Mouse (Mus musculus) liver, embryonic 14.5 days (tissue): ENCODE data around the gene Pfkp. TPM values are rescaled to one million over a fixed set of nuclear protein-coding genes. Genes with fewer than 3 reads are reported as not detected.

ENCODE experiments used
- ATAC-seq: fragments of 200-750 bp; cut with Nextera tagmentation; 2 replicates; pipeline ENCODE4 v1.8.0; 2017; ENCODE audit warnings: moderate number of reproducible peaks, mild to moderate bottlenecking, moderate library complexity; ENCODE audit not compliant: insufficient read depth
- DNase-seq, 3 experiments: peaks; one replicate each; pipeline ENCODE4 v3.0.0-alpha.2; 2012 to 2013; ENCODE audit warnings: low read depth in 3 of 3, low spot score in 3 of 3
- H3K27ac ChIP-seq: fragments of 300-500 bp; sonication (generic); 2 replicates; pipeline ENCODE4 v1.5.1; 2014; ENCODE audit warnings: moderate library complexity, mild to moderate bottlenecking, control low read depth, inconsistent platforms
- H3K27me3 ChIP-seq: fragments of 300-500 bp; sonication (generic); 2 replicates; pipeline ENCODE4 v1.6.1; 2014; ENCODE audit warnings: mild to moderate bottlenecking, low read length, moderate library complexity; ENCODE audit not compliant: control insufficient read depth, insufficient read depth
- H3K36me3 ChIP-seq: fragments of 300-500 bp; sonication (generic); replicated peaks from 2 replicates; pipeline ENCODE4 v1.6.1; 2014; ENCODE audit warnings: low read depth; ENCODE audit not compliant: control insufficient read depth, insufficient read depth
- H3K4me1 ChIP-seq, 2 experiments: fragments of 200-500 bp in 1 of 2; fragments of 300-500 bp in 1 of 2; sonication (generic) in 1 of 2; replicated peaks; 2 replicates each; pipeline ENCODE4 v1.6.1; 2012 to 2014; ENCODE audit warnings: antibody characterized with exemption in 1 of 2, inconsistent platforms in 1 of 2, low read length in 1 of 2; ENCODE audit not compliant: control insufficient read depth in 2 of 2, insufficient read depth in 2 of 2
- H3K4me2 ChIP-seq: fragments of 300-500 bp; sonication (generic); 2 replicates; pipeline ENCODE4 v1.6.1; 2014; ENCODE audit warnings: low read depth, mild to moderate bottlenecking, control low read depth, moderate library complexity
- H3K4me3 ChIP-seq, 2 experiments: fragments of 200-500 bp in 1 of 2; fragments of 300-500 bp in 1 of 2; sonication (generic) in 1 of 2; 2 replicates each; pipeline ENCODE4 v1.5.1; 2012 to 2014; ENCODE audit warnings: low read depth in 2 of 2, low read length in 2 of 2, mild to moderate bottlenecking in 2 of 2, control low read depth in 1 of 2, inconsistent platforms in 1 of 2, moderate library complexity in 1 of 2; ENCODE audit not compliant: insufficient read depth in 1 of 2
- H3K9ac ChIP-seq: fragments of 300-500 bp; sonication (generic); replicated peaks from 2 replicates; pipeline ENCODE4 v1.6.1; 2014; ENCODE audit warnings: mild to moderate bottlenecking, control low read depth, moderate library complexity
- H3K9me3 ChIP-seq: fragments of 300-500 bp; sonication (generic); 2 replicates; pipeline ENCODE4 v1.6.1; 2016; ENCODE audit warnings: low read length, mixed read lengths; ENCODE audit not compliant: control insufficient read depth
- CTCF ChIP-seq: IDR thresholded peaks from 2 replicates; pipeline ENCODE4 v1.5.1; 2016; ENCODE audit warnings: antibody characterized with exemption, low read depth, control low read depth
- EP300 ChIP-seq: IDR thresholded peaks from 2 replicates; pipeline ENCODE4 v1.6.1; 2016; ENCODE audit warnings: antibody characterized with exemption, low read depth
- WGBS: fragments of 180-500 bp; shearing (Covaris S2); extraction: QIAGEN DNeasy Blood & Tissue Kit; methylation state at CpG from one replicate; pipeline ENCODE4 v1.1.7; 2014; ENCODE audit not compliant: insufficient replicate concordance; 5-methylcytosine and 5-hydroxymethylcytosine counted together
- polyA plus RNA-seq, 2 experiments: library from polyadenylated mRNA; depleted of rRNA in 1 of 2; stranded (reverse) in 1 of 2; unstranded in 1 of 2; fragments of >200 nt; fragmentation: Nextera tagmentation in 1 of 2; extraction: Ambion mirVana in 1 of 2; gene quantifications; 2 replicates each; pipeline versions ENCODE4 v1.2.1 to v1.2.3; 2012 to 2014

Pfkp gene
- polyA plus RNA-seq, 2 experiments: 2.1 to 5.4 TPM

GRCm38 (mm10) chr13:6647992-6648668 is 447 bp downstream of the Pfkp start:
- no peaks in the 10 kb centered on the region for H3K27me3 ChIP-seq
- peak overlapping the region; percentile 15; the same call in 1 of the 2 replicates for H3K9ac ChIP-seq
- peaks cover 5 to 11% of the 10 kb centered on the region in 2 experiments for H3K4me1 ChIP-seq
- TF ChIP-seq CTCF (no peak), EP300 (no peak)
- peak; percentile 27; the same call in 1 of the 2 replicates for ATAC-seq
- H3K27ac ChIP-seq: no peak overlapping the region
- H3K4me3 ChIP-seq: peak overlapping the region; percentile 60 to 72
- no peaks in the 10 kb centered on the region for H3K9me3 ChIP-seq
- under 1% methylated on average over 28 of the region's 28 CpGs for WGBS
- no peaks in the 10 kb centered on the region for H3K36me3 ChIP-seq
- no peak for DNase-seq
- H3K4me2 ChIP-seq: peak overlapping the region; percentile 85

- H3K27ac ChIP-seq: no peak overlapping the region
- H3K9ac ChIP-seq: peak overlapping the region; percentile 47
- peak overlapping the region; percentile 60 to 72 for H3K4me3 ChIP-seq
- no peaks in the 10 kb centered on the region for H3K36me3 ChIP-seq
- TF ChIP-seq CTCF: no peak
- no peak for TF ChIP-seq EP300
- under 1% methylated on average over 39 of the region's 39 CpGs for WGBS
- peak overlapping the region; percentile 85 for H3K4me2 ChIP-seq
- peak; percentile 51; the same call in 1 of the 2 replicates for ATAC-seq
- H3K27me3 ChIP-seq: no peaks in the 10 kb centered on the region
- H3K4me1 ChIP-seq: peaks cover 5 to 11% of the 10 kb centered on the region in 2 experiments
- peak; percentile 20 to 42 (median 25) for DNase-seq
- H3K9me3 ChIP-seq: no peaks in the 10 kb centered on the region
Observed at GRCm38 (mm10) chr13:6647067-6647991, 1.2 kb downstream of the Pfkp start.

DNA sequence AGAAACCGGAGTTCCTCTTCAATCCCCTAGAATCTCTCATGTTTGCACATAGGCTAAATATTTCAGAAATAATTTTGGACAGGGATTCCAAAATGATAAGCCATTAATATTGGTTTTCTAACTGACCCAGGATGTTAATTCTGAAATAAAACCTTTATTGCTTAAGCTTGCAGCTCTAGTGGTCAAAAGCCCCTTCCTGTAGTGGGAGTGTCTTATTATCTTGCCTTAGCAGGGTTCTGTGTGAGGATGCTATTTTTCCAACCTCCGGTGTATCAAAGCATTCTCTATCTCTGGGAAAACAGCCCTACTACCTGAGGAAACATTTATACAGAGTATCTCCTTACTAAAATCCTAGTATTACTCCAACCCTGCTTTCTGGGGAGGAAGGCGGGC is 1.9 kb downstream of the Pfkp start:
- Histone ChIP-seq H3K4me1 (peaks cover 5 to 11% of the 10 kb centered on the region in 2 experiments), H3K36me3 (no peaks in the 10 kb centered on the region), H3K4me3 (peak overlapping the region; percentile 60 to 72), H3K27ac (no peak overlapping the region), H3K4me2 (peak overlapping the region; percentile 85), H3K9me3 (no peaks in the 10 kb centered on the region), H3K9ac (no peak overlapping the region), H3K27me3 (no peaks in the 10 kb centered on the region)
- TF ChIP-seq CTCF: no peak
- no peak for TF ChIP-seq EP300
- DNase-seq (no peak), ATAC-seq (no peak)
- WGBS: 33% methylated on average over 3 of the region's 3 CpGs

DNA sequence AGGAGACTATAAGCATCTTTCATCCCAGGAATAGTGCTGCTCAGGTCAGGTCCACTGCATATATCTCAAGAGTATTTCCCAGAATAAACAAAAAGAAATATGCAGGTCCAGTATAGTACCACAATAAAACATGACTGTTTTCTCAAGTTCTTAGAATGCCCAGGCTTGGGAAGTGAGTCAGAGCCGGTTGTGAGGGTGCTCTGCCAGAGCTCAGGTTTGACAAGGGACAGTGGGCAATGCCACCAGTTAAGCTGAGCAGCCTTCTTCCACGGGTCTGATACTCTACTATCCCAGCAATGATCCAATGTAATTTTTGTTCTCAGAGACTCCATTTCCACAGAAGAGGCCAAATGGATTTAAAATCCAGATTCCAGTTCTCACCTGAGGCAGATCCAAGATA is 2.3 kb downstream of the Pfkp start:
- H3K27ac ChIP-seq: no peak overlapping the region
- TF ChIP-seq CTCF (no peak), EP300 (no peak)
- H3K9ac ChIP-seq: no peak overlapping the region
- ATAC-seq (no peak), DNase-seq (no peak)
- H3K27me3 ChIP-seq: no peaks in the 10 kb centered on the region
- peaks cover 5 to 11% of the 10 kb centered on the region in 2 experiments for H3K4me1 ChIP-seq
- H3K36me3 ChIP-seq: no peaks in the 10 kb centered on the region
- no peak overlapping the region; the same call in 1 of the 2 replicates for H3K4me2 ChIP-seq
- H3K9me3 ChIP-seq: no peaks in the 10 kb centered on the region
- no peak overlapping the region for H3K4me3 ChIP-seq
- 52% methylated on average over 2 of the region's 2 CpGs for WGBS

DNA sequence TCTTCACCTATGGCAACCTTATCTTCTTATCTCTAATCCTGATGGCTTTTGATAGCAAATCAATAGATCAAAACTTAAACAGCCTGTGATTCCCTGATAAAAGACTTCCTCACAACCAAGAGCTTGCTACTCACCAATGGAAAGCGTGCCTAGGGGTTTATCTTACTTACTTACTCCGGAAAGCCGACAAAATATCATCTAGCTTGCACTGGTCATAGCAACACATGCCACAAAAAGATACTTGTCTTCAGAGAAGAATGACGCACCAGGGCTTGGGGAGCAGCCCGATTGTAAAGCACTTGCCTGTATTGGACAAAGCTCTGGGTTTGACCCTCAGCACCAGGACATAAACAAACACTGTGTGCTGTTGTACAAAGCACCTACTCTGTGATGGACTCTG is 4.6 kb downstream of the Pfkp start:
- H3K27ac ChIP-seq: no peak overlapping the region
- H3K4me1 ChIP-seq: peaks cover 5 to 8% of the 10 kb centered on the region in 2 experiments
- H3K4me3 ChIP-seq: no peak overlapping the region
- DNase-seq (no peak), ATAC-seq (no peak)
- no peaks in the 10 kb centered on the region for H3K27me3 ChIP-seq
- no peak overlapping the region for H3K9ac ChIP-seq
- no peaks in the 10 kb centered on the region for H3K36me3 ChIP-seq
- TF ChIP-seq EP300: no peak
- TF ChIP-seq CTCF: no peak
- no peak overlapping the region for H3K4me2 ChIP-seq
- WGBS: 37% methylated on average over 5 of the region's 5 CpGs
- H3K9me3 ChIP-seq: no peaks in the 10 kb centered on the region
